Mouse (Mus musculus) thymus, adult 2 months (tissue): ENCODE data around the gene Wdfy3.

Experiments
- CTCF ChIP-seq: fragments of 200-500 bp; IDR thresholded peaks from 2 replicates; pipeline ENCODE4 v1.5.1; 2012; ENCODE audit warnings: mild to moderate bottlenecking, control low read depth, low read length, moderate library complexity, borderline replicate concordance; ENCODE audit not compliant: control insufficient read depth, poor library complexity, insufficient read depth; ENCODE audit errors: extremely low read depth
- POLR2A ChIP-seq: fragments of 200-500 bp; IDR thresholded peaks from 2 replicates; pipeline ENCODE4 v1.6.1; 2012; ENCODE audit warnings: mild to moderate bottlenecking, low read length, control low read depth, moderate library complexity; ENCODE audit not compliant: control insufficient read depth, poor library complexity, insufficient read depth; ENCODE audit errors: extremely low read depth

DNA sequence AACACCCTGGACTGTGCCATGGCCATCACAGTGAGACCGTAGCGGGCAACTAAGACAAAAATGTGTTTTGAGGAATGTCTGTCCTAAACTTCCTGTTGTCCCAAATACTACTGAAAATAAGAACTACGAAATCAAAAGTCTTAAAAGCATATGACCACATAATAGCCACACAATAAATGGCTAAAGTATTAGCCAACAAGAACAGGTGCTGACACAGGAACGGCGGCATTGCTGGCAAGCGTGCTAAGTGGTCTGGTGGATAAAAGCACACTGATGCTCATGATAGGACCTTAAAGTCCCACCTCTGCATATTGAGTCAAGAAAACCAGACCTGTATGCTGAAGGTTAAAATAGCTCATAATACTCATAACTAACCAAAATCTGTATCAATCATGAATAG, 3.3 kb downstream of the Wdfy3 start:
- TF ChIP-seq CTCF: no peak
- no peak for TF ChIP-seq POLR2A
